Mouse (Mus musculus) ES-E14 (cell line): ENCODE results near the gene Nav2. TPM values are rescaled to one million over a fixed set of nuclear protein-coding genes. Genes with fewer than 3 reads are reported as not detected.
A peak's percentile ranks its signal among the peaks of the same experiment; 100 is the strongest.

ENCODE experiments used
- DNase-seq: peaks from one replicate; pipeline ENCODE4 v3.0.0-alpha.2; 2013; ENCODE audit warnings: low read depth, low spot score
- H3K27ac ChIP-seq: 2 replicates; pipeline ENCODE4 v1.5.1; 2012; ENCODE audit warnings: low read depth, mild to moderate bottlenecking, low read length, moderate library complexity, mixed read lengths; ENCODE audit not compliant: poor library complexity, insufficient read depth, severe bottlenecking
- H3K36me3 ChIP-seq: 2 replicates; pipeline ENCODE4 v1.6.1; 2012; ENCODE audit warnings: mild to moderate bottlenecking, low read length, moderate library complexity, mixed read lengths; ENCODE audit not compliant: control insufficient read depth, poor library complexity, insufficient read depth, severe bottlenecking
- H3K4me1 ChIP-seq, 2 experiments: fragments of 150-350 bp in 1 of 2; sonication (generic) in 1 of 2; 2 replicates each; pipeline ENCODE4 v1.6.1; 2012; ENCODE audit warnings: low read length in 2 of 2, mild to moderate bottlenecking in 1 of 2, mixed read lengths in 1 of 2; ENCODE audit not compliant: control insufficient read depth in 2 of 2, insufficient read depth in 2 of 2, poor library complexity in 1 of 2
- H3K4me3 ChIP-seq, 2 experiments: fragments of 150-350 bp in 1 of 2; sonication (generic) in 1 of 2; 2 replicates each; pipeline ENCODE4 v1.5.1; 2012; ENCODE audit warnings: low read length in 2 of 2, low read depth in 1 of 2, mild to moderate bottlenecking in 1 of 2, mixed read lengths in 1 of 2; ENCODE audit not compliant: insufficient read depth in 1 of 2, poor library complexity in 1 of 2, severe bottlenecking in 1 of 2
- H3K9ac ChIP-seq: 2 replicates; pipeline ENCODE4 v1.6.1; 2012; ENCODE audit warnings: low read depth, mild to moderate bottlenecking, low read length, mixed read lengths; ENCODE audit not compliant: poor library complexity, insufficient read depth, severe bottlenecking
- H3K9me3 ChIP-seq: fragments of 150-350 bp; sonication (generic); 2 replicates; pipeline ENCODE4 v1.6.1; 2012; ENCODE audit warnings: low read depth, mild to moderate bottlenecking, low read length; ENCODE audit not compliant: control insufficient read depth, insufficient read depth
- CHD2 ChIP-seq: IDR thresholded peaks from 2 replicates; pipeline ENCODE4 v1.6.1; 2014; ENCODE audit warnings: mild to moderate bottlenecking, low read depth, low read length, inconsistent platforms
- HCFC1 ChIP-seq: IDR thresholded peaks from 2 replicates; pipeline ENCODE4 v1.6.1; 2012; ENCODE audit warnings: low read length, inconsistent platforms, borderline replicate concordance; ENCODE audit not compliant: insufficient read depth
- MAFK ChIP-seq: IDR thresholded peaks from 2 replicates; pipeline ENCODE4 v1.6.1; 2014; ENCODE audit warnings: mild to moderate bottlenecking, low read depth, low read length, inconsistent platforms; ENCODE audit not compliant: insufficient read depth
- ZC3H11A ChIP-seq: IDR thresholded peaks from 2 replicates; pipeline ENCODE4 v1.6.1; 2012; ENCODE audit warnings: low read depth, mild to moderate bottlenecking, inconsistent platforms, low read length, borderline replicate concordance
- ZNF384 ChIP-seq: IDR thresholded peaks from 2 replicates; pipeline ENCODE4 v1.6.1; 2012; ENCODE audit warnings: low read depth, low read length, inconsistent platforms
- in situ Hi-C, 2 experiments: fragments of 600-800 bp; cut with MboI; formaldehyde crosslinking; loops; one replicate each; pipeline ENCODE4 v1.15.1; 2025; ENCODE audit warnings: low sequenced_read_pairs in 2 of 2, inconsistent platforms in 1 of 2; ENCODE audit not compliant: unreplicated experiment in 2 of 2
- total RNA-seq: library from RNA; depleted of rRNA; stranded (reverse); fragments of 300-350 nt; gene quantifications from 2 replicates; pipeline ENCODE4 v1.2.3, GENCODE M21; 2012

The Nav2 gene
- total RNA-seq, 1 experiment: 18.2 TPM

GRCm38 (mm10) chr7:49122498-49122897 is 214.0 kb downstream of the Nav2 start:
- no peak overlapping the region for H3K9ac ChIP-seq
- no peak overlapping the region for H3K27ac ChIP-seq
- in situ Hi-C loops: loop anchor here (5.0 to 10.0 kb wide), 2 partner anchors 368 to 370 kb away; no protein-coding TSS in a partner anchor
- 0 out of 2 replicates have a peak, but pooled peaks cover 3% of the 10 kb centered on the region for H3K36me3 ChIP-seq
- no peaks in the 10 kb centered on the region for H3K4me1 ChIP-seq
- no peak for DNase-seq
- TF ChIP-seq ZNF384 (no peak), CHD2 (no peak), HCFC1 (no peak), MAFK (no peak), ZC3H11A (no peak)
- peaks cover 4% of the 10 kb centered on the region; the same call in 1 of the 2 replicates for H3K9me3 ChIP-seq
- no peak overlapping the region for H3K4me3 ChIP-seq

GRCm38 (mm10) chr7:49125545-49125944 is 217.0 kb downstream of the Nav2 start:
- Histone ChIP-seq H3K4me3 (no peak overlapping the region), H3K27ac (no peak overlapping the region), H3K9me3 (peaks cover 4% of the 10 kb centered on the region; the same call in 1 of the 2 replicates), H3K36me3 (0 out of 2 replicates have a peak, but pooled peaks cover 3% of the 10 kb centered on the region), H3K9ac (no peak overlapping the region), H3K4me1 (no peaks in the 10 kb centered on the region)
- in situ Hi-C loops: loop anchor here (10.0 to 25.0 kb wide), 2 partner anchors 312 to 371 kb away; no protein-coding TSS in a partner anchor
- no peak for DNase-seq
- no peak for TF ChIP-seq CHD2

DNA sequence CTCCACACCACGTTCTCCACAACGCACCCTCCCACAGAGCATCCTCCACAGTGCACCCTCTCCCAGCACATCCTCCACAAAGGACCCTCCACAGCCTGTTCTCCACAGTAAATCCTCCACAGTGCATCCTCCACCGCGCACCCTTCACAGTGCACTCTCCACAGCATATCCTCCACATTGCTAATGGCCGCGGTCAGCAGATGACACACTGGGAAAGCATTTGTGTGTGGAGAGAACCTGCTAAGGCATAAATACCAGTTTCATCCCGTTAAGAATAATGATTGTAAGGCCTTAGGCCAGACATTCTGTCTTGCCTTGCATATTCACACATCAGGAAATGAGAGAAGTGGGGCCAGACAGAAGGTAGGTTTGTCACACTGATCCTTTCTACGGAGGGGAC is 219.7 kb downstream of the Nav2 start:
- peaks cover 4% of the 10 kb centered on the region; the same call in 1 of the 2 replicates for H3K9me3 ChIP-seq
- in situ Hi-C loops: loop anchor here (10.0 to 25.0 kb wide), 2 partner anchors 309 to 373 kb away; no protein-coding TSS in a partner anchor
- no peak for TF ChIP-seq HCFC1
- no peak for TF ChIP-seq ZNF384
- no peak for TF ChIP-seq CHD2
- TF ChIP-seq ZC3H11A: no peak
- no peak for TF ChIP-seq MAFK

DNA sequence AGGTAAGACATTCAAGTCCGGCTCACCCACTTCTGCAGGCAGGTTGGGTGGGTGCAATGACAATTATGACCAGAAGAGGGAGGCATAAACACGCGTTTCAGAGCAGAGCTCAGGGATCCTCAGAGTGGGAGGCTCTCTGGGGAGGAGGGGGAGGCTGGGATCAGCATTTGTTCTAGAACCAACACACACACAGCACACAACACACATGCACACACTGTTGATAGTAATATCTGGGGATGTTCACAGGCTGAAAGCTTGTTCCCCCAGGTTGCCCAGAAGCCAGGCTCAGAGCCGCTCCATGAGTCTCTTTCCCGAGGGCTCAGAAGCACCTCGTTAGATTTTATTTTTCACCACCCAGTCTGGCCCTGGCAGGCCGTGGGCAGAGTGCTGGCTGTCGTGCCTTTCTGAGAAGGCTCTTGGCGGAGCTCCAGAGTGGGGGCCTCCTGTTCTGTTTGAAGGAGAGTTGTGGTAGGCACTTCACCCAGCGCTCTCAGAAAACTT is 224.4 kb downstream of the Nav2 start:
- H3K9ac ChIP-seq: 0 out of 2 replicates have a peak overlapping the region, but pooled peaks have one; percentile 54
- no peaks in the 10 kb centered on the region for H3K9me3 ChIP-seq
- in situ Hi-C loops: loop anchor here (25.0 kb wide), 1 partner anchor 304 kb away; no protein-coding TSS in a partner anchor
- TF ChIP-seq CHD2: no peak
- TF ChIP-seq HCFC1: no peak
- TF ChIP-seq MAFK: no peak
- no peak for TF ChIP-seq ZNF384
- TF ChIP-seq ZC3H11A: peak; percentile 38; the same call in 1 of the 2 replicates
- DNase-seq: peak; percentile 66
- no peaks in the 10 kb centered on the region for H3K36me3 ChIP-seq
- H3K27ac ChIP-seq: no peak overlapping the region
- H3K4me3 ChIP-seq: no peak overlapping the region
- H3K4me1 ChIP-seq: no peaks in the 10 kb centered on the region

More for the DNA sequence above, 219.7 kb downstream of the Nav2 start:
- no peak overlapping the region for H3K9ac ChIP-seq
- no peak overlapping the region for H3K27ac ChIP-seq
- H3K4me1 ChIP-seq: no peaks in the 10 kb centered on the region
- no peak overlapping the region for H3K4me3 ChIP-seq
- H3K36me3 ChIP-seq: 0 out of 2 replicates have a peak, but pooled peaks cover 3% of the 10 kb centered on the region
- DNase-seq: no peak

DNA sequence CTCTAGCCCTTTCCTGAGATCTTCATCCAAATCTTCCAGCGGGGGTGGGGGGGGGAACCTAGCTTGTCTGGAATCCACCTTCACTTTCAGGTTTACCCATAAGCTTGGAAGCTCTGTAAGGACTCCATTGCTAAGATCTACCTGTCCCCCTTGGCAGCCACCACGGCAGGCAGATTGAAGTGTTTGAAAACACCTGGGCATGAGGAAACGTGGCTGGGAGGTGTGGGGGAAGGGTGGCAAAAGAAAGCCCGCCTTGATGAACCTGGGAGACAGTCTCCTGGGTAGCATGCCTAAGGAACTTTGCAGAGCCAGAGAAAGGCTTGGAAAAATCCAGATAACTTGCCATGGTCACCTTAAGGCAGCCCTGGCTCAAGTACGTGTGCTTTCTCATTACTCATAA is 225.9 kb downstream of the Nav2 start:
- Histone ChIP-seq H3K36me3 (no peaks in the 10 kb centered on the region), H3K4me1 (no peaks in the 10 kb centered on the region), H3K9ac (no peak overlapping the region), H3K27ac (no peak overlapping the region), H3K9me3 (no peaks in the 10 kb centered on the region), H3K4me3 (no peak overlapping the region)
- in situ Hi-C loops: loop anchor here (25.0 kb wide), 1 partner anchor 303 kb away; no protein-coding TSS in a partner anchor
- DNase-seq: no peak
- TF ChIP-seq MAFK (no peak), ZNF384 (no peak), ZC3H11A (no peak), CHD2 (no peak), HCFC1 (no peak)
